Mouse (Mus musculus) thymus, postnatal 36 days (tissue): ENCODE measurements around the gene Pim3.
A peak's percentile ranks its signal among the peaks of the same experiment; 100 is the strongest.

Experiments used
- DNase-seq, 2 experiments: peaks; one replicate each; pipeline ENCODE4 v3.0.0; 2022; ENCODE audit warnings: mixed read lengths in 2 of 2

Pim3 gene

DNA sequence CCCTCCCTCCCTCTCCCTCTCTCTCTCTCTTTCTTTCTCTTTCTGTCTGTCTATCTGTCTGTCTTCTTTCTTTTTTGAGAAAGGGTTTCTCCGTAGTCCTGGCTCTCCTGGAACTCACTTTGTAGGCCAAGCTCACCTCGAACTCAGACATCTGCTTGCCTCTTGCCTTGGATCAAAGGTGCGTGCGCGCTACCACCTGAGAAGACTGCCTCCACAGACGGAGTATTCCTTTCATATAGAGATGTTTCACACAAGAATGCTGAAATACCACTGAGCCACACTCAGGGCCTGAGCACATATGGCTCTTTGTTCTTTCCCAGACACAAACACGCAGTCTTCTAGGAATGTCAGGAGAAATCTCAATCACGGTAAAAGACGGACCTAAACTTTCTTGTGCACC, 21.4 kb downstream of the Pim3 start:
- no peak for DNase-seq

DNA sequence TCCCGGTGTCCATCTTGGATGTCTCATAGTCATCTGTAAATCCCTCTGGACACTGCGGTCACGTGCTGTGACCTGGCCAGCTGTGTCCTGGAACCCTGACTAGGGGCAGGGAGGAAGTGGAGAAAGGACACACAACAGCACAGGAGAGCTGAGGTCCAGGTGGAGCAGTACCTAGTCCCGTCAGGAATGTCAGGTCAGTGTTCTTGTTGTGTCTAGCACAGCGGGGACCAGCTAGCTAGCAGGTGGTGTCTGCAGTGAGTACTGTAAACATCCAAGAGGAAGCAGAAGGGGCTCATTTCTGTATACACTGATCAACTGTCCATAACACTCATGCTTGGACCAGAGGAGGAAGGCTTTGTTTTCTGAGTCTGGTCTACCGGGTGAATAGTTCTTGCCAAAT, 23.4 kb downstream of the Pim3 start:
- DNase-seq = no peak

DNA sequence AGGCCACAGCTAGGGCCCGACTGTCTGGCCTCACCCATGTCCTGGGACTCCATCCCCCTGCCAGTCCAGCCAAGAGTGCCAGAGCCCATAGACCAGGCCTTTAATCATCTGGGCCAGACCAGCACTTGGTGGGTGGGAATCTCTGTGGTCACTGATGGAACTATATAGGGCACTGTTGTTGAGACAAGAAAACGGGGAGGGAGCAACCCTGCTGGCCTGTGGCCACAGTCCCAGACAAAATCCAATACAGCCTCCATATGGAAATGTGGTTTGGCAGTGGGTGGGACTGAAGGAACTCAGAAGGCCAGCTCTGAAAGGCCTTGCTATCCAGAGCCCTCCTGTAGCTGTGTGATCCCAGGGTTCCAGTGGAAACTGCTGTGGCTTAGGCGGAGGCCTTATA, 27.0 kb downstream of the Pim3 start:
- DNase-seq = no peak

DNA sequence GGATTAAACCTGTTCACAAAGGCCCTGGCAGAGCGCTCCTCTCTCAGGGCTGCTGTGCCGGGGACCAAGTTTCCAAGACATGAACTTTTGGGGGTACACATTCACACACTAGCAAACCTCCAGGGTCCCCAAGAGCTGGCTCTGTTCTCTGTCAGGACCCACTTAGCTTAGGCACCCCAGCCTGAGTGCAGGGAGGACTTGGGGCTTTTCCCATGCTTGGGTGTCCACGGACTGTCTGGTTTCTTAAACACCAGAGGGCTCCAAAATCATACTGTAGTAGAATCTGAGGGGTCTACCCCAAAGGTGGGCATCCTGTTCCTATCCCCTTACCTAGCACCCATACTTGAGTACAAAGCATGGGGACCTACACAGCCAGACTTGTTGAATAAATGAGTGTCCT, 28.0 kb downstream of the Pim3 start:
- DNase-seq = no peak

DNA sequence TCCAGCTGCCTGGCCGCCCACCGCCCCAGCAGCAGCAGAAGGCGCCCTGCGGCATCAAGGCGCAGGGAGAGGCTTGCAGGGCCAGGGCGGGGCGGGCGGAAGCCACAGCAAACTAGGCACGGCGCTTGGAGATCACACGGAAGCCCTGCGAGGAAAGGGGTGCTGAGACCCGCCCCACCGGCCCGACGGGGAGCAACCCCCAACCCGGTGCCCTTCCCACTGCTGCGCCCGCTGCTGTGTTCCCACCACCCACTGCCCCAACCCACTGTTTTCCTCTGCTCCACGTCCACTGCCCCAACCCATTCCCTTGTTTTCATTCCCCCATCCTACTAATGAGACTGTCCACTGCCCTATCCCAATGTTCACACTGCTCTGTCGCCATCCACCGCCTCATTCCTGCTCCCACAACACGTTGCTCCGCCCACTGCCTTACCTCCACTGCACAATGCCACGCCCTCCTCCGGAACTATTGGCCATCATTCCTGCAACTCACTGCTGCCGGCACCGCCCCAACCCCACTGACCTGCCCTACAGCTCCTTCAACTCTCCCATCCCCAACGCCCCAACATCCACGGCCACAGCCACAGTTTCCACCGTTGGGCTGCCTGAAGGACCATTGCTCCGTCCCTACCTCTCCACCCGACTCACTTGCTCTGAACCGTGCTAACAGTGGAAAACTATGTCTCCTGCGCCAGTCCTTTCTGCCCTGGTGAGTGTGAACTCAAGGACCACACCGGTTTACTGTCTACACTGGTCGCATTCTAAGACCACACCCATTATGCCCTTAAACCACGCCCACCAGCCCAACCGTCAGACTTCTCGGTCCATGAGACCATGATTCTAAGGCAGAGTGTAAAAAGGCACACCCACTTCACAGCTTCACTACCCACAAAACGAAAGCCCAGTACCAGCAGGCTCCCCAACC, 29.0 kb downstream of the Pim3 start:
- DNase-seq = peak; percentile 47 to 56

DNA sequence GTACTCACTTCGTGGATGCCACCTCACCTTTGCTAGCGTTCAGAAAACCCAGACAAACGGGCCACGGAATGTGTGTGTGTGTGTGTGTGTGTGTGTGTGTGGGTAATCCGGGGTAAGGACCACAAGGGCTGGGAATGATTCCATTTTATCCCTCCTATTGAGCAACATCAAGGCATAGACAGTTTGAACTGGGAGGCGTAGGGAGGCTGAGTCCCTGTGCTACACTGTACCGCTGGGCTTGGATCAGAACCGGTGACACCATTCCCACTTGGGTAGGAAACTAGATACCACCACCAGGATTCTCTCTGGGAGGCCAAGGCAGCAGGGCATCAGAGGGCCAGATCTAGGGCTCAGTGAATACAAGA, 29.7 kb downstream of the Pim3 start:
- DNase-seq = no peak

DNA sequence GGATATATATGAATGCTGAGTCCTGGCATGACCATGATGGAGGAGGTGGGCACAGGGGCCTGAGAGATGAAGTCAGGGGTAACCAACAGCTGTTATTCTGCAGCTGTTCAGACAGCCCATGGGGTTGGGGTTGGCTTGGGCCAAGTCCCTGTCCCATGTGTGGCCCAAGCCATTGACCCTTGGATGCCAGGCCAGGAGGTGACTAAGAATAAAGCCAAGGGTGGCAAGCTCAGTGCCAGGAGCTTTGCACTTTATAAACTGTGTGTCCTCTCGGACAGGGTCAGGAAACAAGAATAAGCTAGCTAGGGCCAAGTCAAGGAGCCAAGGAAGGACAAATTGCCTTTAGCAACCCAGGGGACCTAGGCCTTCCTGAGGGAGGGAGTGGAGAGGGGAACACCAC, 30.3 kb downstream of the Pim3 start:
- DNase-seq = no peak

DNA sequence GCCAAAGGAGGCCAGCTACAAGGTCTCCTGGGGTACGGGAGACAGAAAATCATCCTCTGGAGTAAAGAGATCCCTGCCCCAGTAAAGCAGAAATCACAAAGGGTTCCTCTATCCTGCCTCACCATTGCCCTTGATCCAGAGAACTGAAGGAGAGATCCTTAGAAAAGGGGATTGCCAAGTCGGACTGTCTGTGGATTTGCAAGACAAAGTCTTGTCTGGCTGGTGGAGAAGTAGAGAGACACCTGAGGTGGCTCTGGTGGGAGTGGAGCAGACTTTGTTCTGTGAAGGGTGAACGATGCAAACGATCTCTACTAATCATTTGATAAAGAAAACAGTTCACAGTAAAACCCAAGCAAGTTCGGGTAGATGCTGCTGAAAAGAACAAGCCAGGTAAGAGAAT, 30.9 kb downstream of the Pim3 start:
- no peak for DNase-seq

DNA sequence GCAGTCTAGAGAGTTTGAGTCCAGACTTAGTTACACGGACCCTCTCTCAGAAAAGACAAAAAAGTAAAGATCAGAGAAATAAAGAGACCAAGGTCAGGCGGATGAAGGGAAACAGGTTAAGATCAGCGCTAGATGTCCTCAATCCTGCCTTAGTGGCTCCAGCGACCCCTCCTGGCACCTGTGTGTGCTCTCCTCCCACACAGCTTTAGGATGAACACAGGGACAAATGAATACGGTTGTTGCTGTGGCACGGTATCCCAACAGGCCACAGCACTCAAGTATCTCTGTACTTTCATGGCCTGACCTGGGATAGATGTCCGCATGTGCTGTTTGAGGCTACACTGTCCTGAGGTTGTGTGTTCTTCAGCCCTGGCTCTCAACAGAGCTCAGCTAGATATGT, 33.1 kb downstream of the Pim3 start:
- DNase-seq = no peak

DNA sequence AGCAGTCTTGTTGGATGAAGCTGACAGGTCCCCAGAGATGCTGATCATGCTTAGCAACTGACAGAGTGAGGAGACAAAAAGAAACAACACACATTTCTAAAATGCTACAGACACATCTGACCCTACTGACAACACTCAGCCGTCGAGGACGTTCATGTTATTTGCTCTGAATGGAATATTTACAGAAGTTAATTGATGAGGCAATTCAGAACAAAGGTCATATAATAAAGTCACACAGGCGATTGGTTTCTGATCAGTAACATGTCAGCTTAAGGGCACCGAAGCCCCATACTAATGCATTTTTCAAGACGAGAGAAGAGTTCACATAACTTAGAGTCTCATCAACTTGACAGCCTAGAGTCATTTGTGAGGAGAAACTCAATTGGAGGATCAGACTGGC, 33.9 kb downstream of the Pim3 start:
- DNase-seq = no peak

DNA sequence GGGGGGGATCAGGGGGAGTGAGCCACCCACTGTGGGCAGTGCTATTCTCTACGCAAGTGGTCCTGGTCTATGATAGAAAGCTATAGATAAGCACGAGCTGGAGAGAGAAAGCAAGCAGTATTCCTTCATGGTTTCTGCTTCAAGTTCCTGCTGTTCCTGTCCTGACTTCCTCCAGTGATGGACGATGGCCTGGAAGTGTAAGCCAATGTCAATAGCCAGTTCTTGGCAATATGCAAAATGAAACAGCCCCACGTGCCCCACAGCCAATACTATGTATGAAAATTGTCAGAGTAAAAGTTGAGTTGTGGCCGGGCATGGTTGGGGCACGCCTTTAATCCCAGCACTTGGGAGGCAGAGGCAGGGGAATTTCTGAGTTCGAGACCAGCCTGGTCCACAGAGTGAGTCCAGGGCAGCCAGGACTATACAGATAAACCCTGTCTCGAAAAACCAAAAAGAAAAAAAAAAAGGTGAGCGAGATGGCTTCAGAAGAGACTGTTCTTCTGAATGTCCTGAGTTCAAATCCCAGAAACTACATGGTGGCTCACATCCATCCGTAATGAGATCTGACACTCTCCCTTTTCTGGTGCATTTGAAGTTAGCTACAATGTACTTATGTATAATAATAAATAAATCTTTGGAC, 34.5 kb downstream of the Pim3 start:
- DNase-seq = no peak

DNA sequence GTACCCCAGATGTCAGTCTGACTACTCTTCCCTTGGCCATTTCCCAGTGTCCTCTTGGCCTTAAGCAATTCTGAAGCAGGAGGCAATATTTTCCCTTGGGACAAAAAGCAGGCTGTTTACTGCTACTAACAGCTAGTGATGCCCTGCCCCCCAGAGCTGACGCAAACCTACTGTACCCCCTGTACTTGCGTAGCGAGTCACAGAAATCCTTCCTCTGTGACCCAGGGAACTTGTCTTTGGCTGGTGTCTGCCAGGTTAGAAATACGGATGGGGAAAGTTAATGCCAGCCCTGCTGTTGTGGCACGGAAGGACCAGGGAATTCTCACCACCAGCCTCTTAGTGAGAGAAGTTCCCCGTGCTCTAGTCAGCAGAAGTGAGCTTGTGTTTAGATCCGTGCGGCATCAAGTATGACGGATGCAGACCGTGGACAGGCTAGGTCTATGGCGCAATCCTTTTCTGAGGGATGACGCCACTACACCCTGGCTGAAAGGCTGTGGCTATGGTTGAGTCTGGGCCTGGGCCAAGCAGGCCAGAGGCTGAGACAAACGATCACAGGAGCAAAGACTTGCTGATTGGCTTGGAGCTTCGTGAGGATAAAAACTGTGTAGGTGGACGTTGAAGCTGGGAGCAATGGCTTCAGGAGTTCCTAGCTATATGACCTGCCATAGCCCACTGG, 40.4 kb downstream of the Pim3 start:
- no peak for DNase-seq

DNA sequence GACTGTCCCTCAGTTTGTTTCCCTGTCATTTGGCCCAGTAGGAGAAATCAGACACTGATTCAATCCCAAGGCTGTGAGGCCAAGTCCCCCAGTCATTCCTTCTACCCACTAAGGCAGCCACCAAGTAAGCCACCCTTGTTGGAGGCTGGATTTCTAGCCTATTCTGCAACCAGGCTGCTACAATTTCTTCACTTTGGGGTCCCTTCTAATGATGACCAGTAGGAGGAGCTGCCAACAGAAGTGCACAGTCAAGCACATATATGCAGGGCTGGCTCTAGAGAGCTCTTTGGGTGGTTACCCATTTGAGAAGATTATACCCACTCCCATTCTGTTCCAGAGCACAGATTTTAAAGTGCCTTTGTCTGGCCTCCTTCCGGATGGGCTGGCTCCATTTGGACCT, 41.1 kb downstream of the Pim3 start:
- DNase-seq = no peak

DNA sequence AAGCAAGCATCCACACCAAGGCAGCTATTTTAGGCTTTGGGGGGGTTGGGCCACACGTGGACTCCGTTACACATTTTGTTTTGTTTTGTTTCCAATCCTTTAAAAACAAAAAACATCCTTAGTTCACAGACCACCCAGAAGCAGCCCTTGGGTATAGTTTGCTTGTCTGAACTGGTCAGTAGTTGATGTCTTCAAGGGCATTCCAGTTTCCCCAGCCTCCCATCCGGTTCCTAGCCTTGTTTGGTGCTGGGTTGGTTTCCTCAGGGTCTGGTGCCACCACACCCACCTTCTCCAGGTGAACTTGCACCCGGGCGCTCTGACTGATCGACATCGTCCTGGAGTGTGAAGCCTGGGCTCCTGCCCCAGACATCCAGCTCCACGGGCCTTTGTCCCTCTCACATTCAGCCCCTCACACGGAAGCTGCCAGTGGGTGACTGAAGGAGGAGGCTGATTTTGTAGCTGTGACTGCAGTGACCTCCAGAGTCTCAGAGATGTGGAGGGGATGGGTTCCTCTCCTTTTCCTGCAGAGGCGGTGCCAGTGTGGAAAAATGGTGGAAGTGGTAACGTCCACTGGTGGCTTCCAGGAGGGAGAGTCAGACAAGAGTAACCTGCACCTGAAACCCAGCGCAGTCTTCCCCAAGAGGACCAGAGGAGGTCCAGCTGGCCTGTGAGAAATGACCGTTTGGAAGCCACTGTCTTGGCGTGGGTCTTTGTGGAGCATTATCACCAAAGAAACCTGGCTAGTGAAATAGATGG, 42.2 kb downstream of the Pim3 start:
- no peak for DNase-seq

DNA sequence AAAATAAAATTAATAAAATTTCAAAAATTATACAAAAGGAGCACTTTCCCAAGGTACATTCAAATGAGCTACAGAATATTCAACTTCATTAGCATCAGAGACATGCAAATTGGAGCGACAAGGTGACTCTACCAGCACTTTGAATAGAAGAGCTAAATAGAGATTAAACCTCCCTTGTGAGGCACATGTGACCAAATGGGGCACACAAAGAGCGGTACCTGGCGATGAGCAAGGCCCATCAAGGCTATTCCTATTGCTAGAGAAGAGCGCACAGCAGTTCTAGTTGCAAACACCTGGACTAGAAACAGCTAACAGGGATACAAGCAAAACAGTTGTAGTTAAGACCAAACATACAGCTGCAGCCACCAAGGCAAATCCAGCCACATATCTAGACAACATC, 44.4 kb downstream of the Pim3 start:
- no peak for DNase-seq

DNA sequence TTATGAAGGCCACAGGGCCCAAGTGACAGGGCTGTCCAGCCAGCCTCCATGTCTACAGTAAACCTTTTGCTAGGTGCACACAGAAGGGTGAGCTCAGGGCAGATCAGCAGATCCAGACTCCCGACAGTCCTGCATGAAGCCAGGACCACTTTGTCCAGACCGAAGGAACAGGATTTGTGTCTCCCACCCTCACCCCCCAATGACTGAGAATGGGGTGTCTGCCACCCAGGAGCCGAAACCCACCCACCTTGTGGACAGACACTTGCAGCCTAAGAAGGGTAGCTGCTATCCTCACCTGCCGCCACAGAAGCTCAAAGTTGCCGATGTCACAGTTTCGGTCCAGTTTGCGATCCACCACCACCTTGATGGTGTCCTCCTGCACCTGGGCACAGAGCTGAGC, 53.1 kb downstream of the Pim3 start:
- no peak for DNase-seq
